Mouse (Mus musculus) kidney, postnatal 0 days (tissue): Measurements from ENCODE around the gene Tank. TPM values are rescaled to one million over a fixed set of nuclear protein-coding genes. Genes with fewer than 3 reads are reported as not detected.

Experiments
- ATAC-seq: fragments of 200-750 bp; cut with Nextera tagmentation; replicated peaks from 2 replicates; pipeline ENCODE4 v1.8.0; 2017; ENCODE audit warnings: low read depth, moderate number of reproducible peaks, moderate TSS enrichment, moderate library complexity; ENCODE audit not compliant: low FRiP score
- DNase-seq: peaks from one replicate; pipeline ENCODE4 v3.0.0-alpha.2; 2016; ENCODE audit warnings: low spot score
- H3K27ac ChIP-seq: fragments of 300-500 bp; sonication (generic); 2 replicates; pipeline ENCODE4 v1.5.1; 2014; ENCODE audit warnings: mild to moderate bottlenecking
- H3K27me3 ChIP-seq: fragments of 300-500 bp; sonication (generic); 2 replicates; pipeline ENCODE4 v1.6.1; 2014; ENCODE audit warnings: low read length, mixed read lengths; ENCODE audit not compliant: insufficient read depth
- H3K36me3 ChIP-seq: fragments of 300-500 bp; sonication (generic); 2 replicates; pipeline ENCODE4 v1.6.1; 2014; ENCODE audit warnings: low read length, mixed read lengths; ENCODE audit not compliant: insufficient read depth
- H3K4me1 ChIP-seq: fragments of 300-500 bp; sonication (generic); replicated peaks from 2 replicates; pipeline ENCODE4 v1.6.1; 2014; ENCODE audit warnings: antibody characterized with exemption, low read length, mixed read lengths; ENCODE audit not compliant: insufficient read depth
- H3K4me2 ChIP-seq: fragments of 300-500 bp; sonication (generic); 2 replicates; pipeline ENCODE4 v1.6.1; 2014; ENCODE audit warnings: mild to moderate bottlenecking, low read length, moderate library complexity, mixed read lengths
- H3K4me3 ChIP-seq: fragments of 300-500 bp; sonication (generic); replicated peaks from 2 replicates; pipeline ENCODE4 v1.5.1; 2014; ENCODE audit warnings: low read depth, low read length
- H3K9ac ChIP-seq: fragments of 300-500 bp; sonication (generic); 2 replicates; pipeline ENCODE4 v1.6.1; 2014; ENCODE audit warnings: low read depth, low read length
- H3K9me3 ChIP-seq: fragments of 300-500 bp; sonication (generic); replicated peaks from 2 replicates; pipeline ENCODE4 v1.6.1; 2016; ENCODE audit warnings: low read length, inconsistent platforms, mixed read lengths
- CTCF ChIP-seq: IDR thresholded peaks from 2 replicates; pipeline ENCODE4 v1.5.1; 2016; ENCODE audit warnings: antibody characterized with exemption, low read depth, mild to moderate bottlenecking, moderate library complexity
- WGBS: fragments of 180-500 bp; shearing (Covaris S2); extraction: QIAGEN DNeasy Blood & Tissue Kit; methylation state at CpG from one replicate; pipeline ENCODE4 v1.1.7; 2014; 5-methylcytosine and 5-hydroxymethylcytosine counted together
- polyA plus RNA-seq: library from polyadenylated mRNA; unstranded; fragments of >200 nt; fragmentation: Nextera tagmentation; extraction: Ambion mirVana; gene quantifications from 2 replicates; pipeline ENCODE4 v1.2.1, GENCODE M21; 2015

Tank gene
- polyA plus RNA-seq, 1 experiment from 2014 or later = 21.9 TPM

DNA sequence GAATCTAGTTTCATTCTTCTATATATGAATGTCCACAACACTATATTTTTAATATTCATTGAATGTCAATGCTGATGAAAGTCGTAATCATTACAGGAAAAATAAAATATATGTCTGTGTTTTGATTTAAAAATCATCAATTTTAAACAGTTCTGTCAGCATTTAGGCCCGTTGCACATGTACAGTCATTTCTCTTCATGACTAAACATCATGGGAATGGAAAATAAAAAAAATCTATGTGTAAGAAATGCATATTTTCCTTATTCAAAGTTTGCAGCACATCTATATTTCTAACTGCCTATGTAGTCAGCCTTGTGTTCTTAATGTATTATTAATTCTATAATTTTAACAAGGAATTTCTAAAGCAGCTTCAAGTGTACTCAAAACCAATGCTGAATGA lies 12.4 kb downstream of the Tank start:
- H3K36me3 ChIP-seq = no peaks in the 10 kb centered on the region
- TF ChIP-seq CTCF = no peak
- ATAC-seq (no peak), DNase-seq (no peak)
- H3K9me3 ChIP-seq = no peaks in the 10 kb centered on the region
- H3K27me3 ChIP-seq = no peaks in the 10 kb centered on the region
- 90% methylated on average over 2 of the region's 2 CpGs for WGBS
- H3K4me3 ChIP-seq = no peak overlapping the region
- H3K4me2 ChIP-seq = no peak overlapping the region
- no peaks in the 10 kb centered on the region for H3K4me1 ChIP-seq
- no peak overlapping the region for H3K27ac ChIP-seq
- H3K9ac ChIP-seq = no peak overlapping the region

DNA sequence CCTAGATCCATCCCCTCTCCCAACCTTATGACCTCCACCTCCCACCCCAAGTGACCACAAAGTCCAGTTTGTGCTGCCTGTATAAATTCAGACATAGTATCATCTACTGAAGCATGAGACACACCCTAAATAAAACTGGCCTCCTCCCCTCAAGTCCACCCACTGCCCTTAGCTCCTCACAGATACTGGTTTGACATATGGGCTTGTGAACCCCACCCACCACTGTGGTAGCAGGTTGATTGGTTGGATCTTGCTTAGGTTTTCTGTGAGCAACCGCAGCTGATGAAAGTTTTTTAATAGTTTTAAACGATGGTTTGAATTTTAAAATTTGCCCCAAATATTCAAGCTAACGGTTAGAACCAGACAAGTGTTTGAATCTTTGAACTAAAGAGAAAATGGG lies 13.7 kb downstream of the Tank start:
- Histone ChIP-seq H3K27ac (no peak overlapping the region), H3K4me3 (no peak overlapping the region), H3K9ac (no peak overlapping the region), H3K9me3 (no peaks in the 10 kb centered on the region), H3K4me2 (no peak overlapping the region), H3K36me3 (no peaks in the 10 kb centered on the region), H3K27me3 (no peaks in the 10 kb centered on the region), H3K4me1 (no peaks in the 10 kb centered on the region)
- WGBS = 88% methylated on average over 3 of the region's 3 CpGs
- no peak for TF ChIP-seq CTCF
- no peak for ATAC-seq
- no peak for DNase-seq

GRCm38 (mm10) chr2:61592699-61593029 lies 14.3 kb downstream of the Tank start:
- Histone ChIP-seq H3K9ac (no peak overlapping the region), H3K27me3 (no peaks in the 10 kb centered on the region), H3K4me1 (no peaks in the 10 kb centered on the region), H3K36me3 (no peaks in the 10 kb centered on the region), H3K9me3 (no peaks in the 10 kb centered on the region), H3K4me3 (peak overlapping the region; percentile 70), H3K4me2 (peak overlapping the region; percentile 70), H3K27ac (no peak overlapping the region)
- no peak for TF ChIP-seq CTCF
- WGBS = 14% methylated on average over 5 of the region's 5 CpGs
- no peak for DNase-seq
- ATAC-seq = no peak

- WGBS = under 1% methylated on average over 62 of the region's 62 CpGs
- DNase-seq (peak; percentile 96), ATAC-seq (peak; percentile 98)
- peak overlapping the region; percentile 70 for H3K4me3 ChIP-seq
- H3K4me1 ChIP-seq = no peaks in the 10 kb centered on the region
- peak overlapping the region; percentile 95 for H3K27ac ChIP-seq
- H3K4me2 ChIP-seq = peak overlapping the region; percentile 70
- H3K27me3 ChIP-seq = no peaks in the 10 kb centered on the region
- peak overlapping the region; percentile 87 for H3K9ac ChIP-seq
- H3K9me3 ChIP-seq = no peaks in the 10 kb centered on the region
- TF ChIP-seq CTCF = no peak
- no peaks in the 10 kb centered on the region for H3K36me3 ChIP-seq
These were observed 14.8 kb downstream of the Tank start for GRCm38 (mm10) chr2:61593030-61593811.

DNA sequence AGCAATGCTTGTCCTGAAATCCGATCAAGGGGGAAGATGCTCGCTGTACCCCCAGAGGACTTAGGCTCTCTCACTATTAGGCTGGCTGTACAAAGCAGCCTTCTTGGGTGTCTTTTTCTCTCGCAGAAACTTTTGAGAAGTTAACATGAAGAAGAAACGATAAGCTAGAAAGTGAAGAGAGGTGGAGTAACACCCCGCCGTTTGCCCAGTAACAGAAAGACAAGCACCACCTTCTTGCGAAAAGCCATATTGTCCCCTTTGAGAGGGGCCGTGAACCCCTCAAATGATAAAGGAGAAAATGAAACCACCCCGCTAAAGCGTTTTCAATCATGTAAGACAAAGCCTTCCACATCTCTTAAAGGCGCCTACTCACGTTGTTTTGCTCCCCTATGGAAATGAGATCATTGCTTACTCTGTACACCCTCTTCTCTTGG lies 15.5 kb downstream of the Tank start:
- WGBS = under 1% methylated on average over 12 of the region's 12 CpGs
- peak; percentile 63 for DNase-seq

GRCm38 (mm10) chr2:61599730-61600129 lies 21.3 kb downstream of the Tank start:
- WGBS = 97% methylated on average over 1 of the region's 1 CpGs

More for the DNA sequence above, 15.5 kb downstream of the Tank start:
- Histone ChIP-seq H3K27me3 (no peaks in the 10 kb centered on the region), H3K4me3 (peak overlapping the region; percentile 70), H3K4me1 (no peaks in the 10 kb centered on the region), H3K9ac (peak overlapping the region; percentile 87), H3K4me2 (peak overlapping the region; percentile 70), H3K9me3 (no peaks in the 10 kb centered on the region), H3K27ac (peak overlapping the region; percentile 95), H3K36me3 (no peaks in the 10 kb centered on the region)
- no peak for TF ChIP-seq CTCF
- ATAC-seq = no peak

More at GRCm38 (mm10) chr2:61599730-61600129, 21.3 kb downstream of the Tank start:
- Histone ChIP-seq H3K4me1 (no peaks in the 10 kb centered on the region), H3K9me3 (no peaks in the 10 kb centered on the region), H3K27ac (no peak overlapping the region), H3K36me3 (no peaks in the 10 kb centered on the region), H3K4me2 (no peak overlapping the region), H3K27me3 (no peaks in the 10 kb centered on the region), H3K9ac (no peak overlapping the region), H3K4me3 (no peak overlapping the region)
- TF ChIP-seq CTCF = no peak
- DNase-seq = no peak
- ATAC-seq = no peak
